Mouse (Mus musculus): ENCODE measurements around the gene Atxn7l2.

The Atxn7l2 gene

GRCm38 (mm10) chr3:108205601-108206000 lies 5.1 kb downstream of the Atxn7l2 start:
- DNase-seq (ENCODE audit: low spot score in 2 of 2): no peak

GRCm38 (mm10) chr3:108204470-108204869 lies 6.3 kb downstream of the Atxn7l2 start:
- peak in 1 of 2 experiments; percentile 7 for DNase-seq (ENCODE audit: low spot score in 2 of 2)

GRCm38 (mm10) chr3:108203621-108204325 lies 7.0 kb downstream of the Atxn7l2 start:
- DNase-seq (ENCODE audit: low spot score in 2 of 2): peak; percentile 63 to 78

GRCm38 (mm10) chr3:108203212-108203611 lies 7.5 kb downstream of the Atxn7l2 start:
- peak; percentile 4 to 7 for DNase-seq (ENCODE audit: low spot score in 2 of 2)

GRCm38 (mm10) chr3:108202506-108202905 lies 8.2 kb downstream of the Atxn7l2 start:
- DNase-seq (ENCODE audit: low spot score in 2 of 2): no peak

- DNase-seq (ENCODE audit: low spot score in 2 of 2): peak; percentile 86
Measured at GRCm38 (mm10) chr3:108200329-108201323, 10.1 kb downstream of the Atxn7l2 start, which contains the start of gene Cyb561d1. Gene Cyb561d1, minus strand, starts transcription at chr3:108201212.

GRCm38 (mm10) chr3:108199231-108199630 lies 11.5 kb downstream of the Atxn7l2 start:
- DNase-seq (ENCODE audit: low spot score in 2 of 2): peak; percentile 4 to 13

- peak; percentile 65 to 70 for DNase-seq (ENCODE audit: low spot score in 2 of 2)
Measured at GRCm38 (mm10) chr3:108197066-108197497, 13.7 kb downstream of the Atxn7l2 start.

- peak in 1 of 2 experiments; percentile 44 for DNase-seq (ENCODE audit: low spot score in 2 of 2)
Measured at GRCm38 (mm10) chr3:108195941-108196590, 14.7 kb downstream of the Atxn7l2 start.

GRCm38 (mm10) chr3:108195287-108195686 lies 15.4 kb downstream of the Atxn7l2 start:
- DNase-seq (ENCODE audit: low spot score in 2 of 2): no peak

GRCm38 (mm10) chr3:108193686-108194085 lies 17.0 kb downstream of the Atxn7l2 start:
- no peak for DNase-seq (ENCODE audit: low spot score in 2 of 2)

- no peak for DNase-seq (ENCODE audit: low spot score in 2 of 2)
Measured at GRCm38 (mm10) chr3:108189897-108190296, 20.8 kb downstream of the Atxn7l2 start.

- DNase-seq (ENCODE audit: low spot score in 2 of 2): no peak
Measured at GRCm38 (mm10) chr3:108188716-108189490, 21.8 kb downstream of the Atxn7l2 start.

- no peak for DNase-seq (ENCODE audit: low spot score in 2 of 2)
Measured at GRCm38 (mm10) chr3:108187111-108187795, 23.5 kb downstream of the Atxn7l2 start.

- no peak for DNase-seq (ENCODE audit: low spot score in 2 of 2)
Measured at GRCm38 (mm10) chr3:108186098-108187047, 24.4 kb downstream of the Atxn7l2 start, which contains the start of gene Amigo1. Gene Amigo1, plus strand, starts transcription at chr3:108186335.

GRCm38 (mm10) chr3:108185460-108186097 lies 25.2 kb downstream of the Atxn7l2 start:
- DNase-seq (ENCODE audit: low spot score in 2 of 2): no peak

- DNase-seq (ENCODE audit: low spot score in 2 of 2): no peak
Measured at GRCm38 (mm10) chr3:108184742-108185141, 26.0 kb downstream of the Atxn7l2 start.

- DNase-seq (ENCODE audit: low spot score in 2 of 2): no peak
Measured at GRCm38 (mm10) chr3:108180514-108180913, 30.2 kb downstream of the Atxn7l2 start.
